Mouse (Mus musculus) midbrain, embryonic 12.5 days (tissue): Measurements from ENCODE around the gene Tcf12. TPM values are rescaled to one million over a fixed set of nuclear protein-coding genes. Genes with fewer than 3 reads are reported as not detected.

Source experiments
- ATAC-seq: fragments of 200-750 bp; cut with Nextera tagmentation; 2 replicates; pipeline ENCODE4 v1.8.0; 2017; ENCODE audit warnings: low read depth, moderate TSS enrichment, moderate library complexity; ENCODE audit not compliant: low FRiP score
- H3K27ac ChIP-seq: fragments of 300-500 bp; sonication (generic); replicated peaks from 2 replicates; pipeline ENCODE4 v1.5.1; 2016; ENCODE audit warnings: mild to moderate bottlenecking
- H3K27me3 ChIP-seq: fragments of 300-500 bp; sonication (generic); 2 replicates; pipeline ENCODE4 v1.6.1; 2016; ENCODE audit warnings: mild to moderate bottlenecking
- H3K36me3 ChIP-seq: fragments of 300-500 bp; sonication (generic); 2 replicates; pipeline ENCODE4 v1.6.1; 2016
- H3K4me1 ChIP-seq: fragments of 300-500 bp; sonication (generic); 2 replicates; pipeline ENCODE4 v1.6.1; 2016
- H3K4me2 ChIP-seq: fragments of 300-500 bp; sonication (generic); replicated peaks from 2 replicates; pipeline ENCODE4 v1.6.1; 2016; ENCODE audit warnings: mild to moderate bottlenecking, moderate library complexity
- H3K4me3 ChIP-seq: fragments of 300-500 bp; sonication (generic); 2 replicates; pipeline ENCODE4 v1.5.1; 2016; ENCODE audit warnings: mild to moderate bottlenecking
- H3K9ac ChIP-seq: fragments of 300-500 bp; sonication (generic); replicated peaks from 2 replicates; pipeline ENCODE4 v1.6.1; 2016; ENCODE audit warnings: mild to moderate bottlenecking, moderate library complexity
- H3K9me3 ChIP-seq: fragments of 300-500 bp; sonication (generic); 2 replicates; pipeline ENCODE4 v1.6.1; 2016; ENCODE audit warnings: mild to moderate bottlenecking
- WGBS: fragments of 180-500 bp; shearing (Covaris S2); methylation state at CpG from one replicate; pipeline ENCODE4 v1.1.7; 2016; 5-methylcytosine and 5-hydroxymethylcytosine counted together
- polyA plus RNA-seq: library from polyadenylated mRNA; unstranded; fragments of >200 nt; fragmentation: Nextera tagmentation; extraction: Ambion mirVana; gene quantifications from 2 replicates; pipeline ENCODE4 v1.2.1, GENCODE M21; 2016

Gene Tcf12
- polyA plus RNA-seq, 1 experiment from 2014 or later = 227 TPM

- Histone ChIP-seq H3K27ac (no peak overlapping the region), H3K4me2 (no peak overlapping the region), H3K9me3 (no peaks in the 10 kb centered on the region), H3K36me3 (no peaks in the 10 kb centered on the region), H3K27me3 (no peaks in the 10 kb centered on the region), H3K4me3 (no peak overlapping the region), H3K4me1 (peaks cover 27% of the 10 kb centered on the region), H3K9ac (no peak overlapping the region)
- WGBS = 59% methylated on average over 4 of the region's 4 CpGs
- ATAC-seq = no peak
These were observed 136.5 kb downstream of the Tcf12 start for GRCm38 (mm10) chr9:71975141-71975540.

- peak; percentile 32; the same call in 1 of the 2 replicates for ATAC-seq
These were observed 137.1 kb downstream of the Tcf12 start for GRCm38 (mm10) chr9:71974541-71974959.

DNA sequence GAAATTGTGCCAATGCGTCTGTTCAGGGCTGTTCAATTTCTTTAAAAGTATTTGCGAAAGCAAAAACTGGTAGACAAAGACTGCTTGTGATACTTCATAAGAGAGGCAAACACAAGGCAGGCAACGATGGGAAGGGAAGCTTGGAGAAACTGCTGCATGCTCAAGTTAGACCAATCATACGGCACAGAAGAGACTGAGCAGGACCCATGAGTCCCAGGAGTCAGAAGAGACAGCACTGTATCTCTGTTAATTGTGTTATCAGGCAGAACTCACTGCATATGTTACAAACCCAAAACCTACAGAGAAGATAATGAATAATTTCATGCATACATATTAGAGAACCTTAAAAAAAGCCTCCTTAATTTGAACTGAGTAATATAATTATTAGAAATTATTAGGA lies 147.6 kb downstream of the Tcf12 start:
- no peak overlapping the region for H3K4me3 ChIP-seq
- H3K27me3 ChIP-seq = no peaks in the 10 kb centered on the region
- ATAC-seq = no peak
- H3K4me1 ChIP-seq = peaks cover 3% of the 10 kb centered on the region; the same call in 1 of the 2 replicates
- H3K4me2 ChIP-seq = no peak overlapping the region
- 92% methylated on average over 4 of the region's 4 CpGs for WGBS
- H3K36me3 ChIP-seq = no peaks in the 10 kb centered on the region
- no peaks in the 10 kb centered on the region for H3K9me3 ChIP-seq
- H3K9ac ChIP-seq = no peak overlapping the region
- H3K27ac ChIP-seq = no peak overlapping the region

More at GRCm38 (mm10) chr9:71974541-71974959, 137.1 kb downstream of the Tcf12 start:
- Histone ChIP-seq H3K27ac (peak overlapping the region; percentile 49; the same call in 1 of the 2 replicates), H3K9me3 (no peaks in the 10 kb centered on the region), H3K4me2 (no peak overlapping the region), H3K36me3 (no peaks in the 10 kb centered on the region), H3K4me1 (peaks cover 27% of the 10 kb centered on the region), H3K9ac (no peak overlapping the region), H3K4me3 (no peak overlapping the region), H3K27me3 (no peaks in the 10 kb centered on the region)
- WGBS = 25% methylated on average over 2 of the region's 2 CpGs

DNA sequence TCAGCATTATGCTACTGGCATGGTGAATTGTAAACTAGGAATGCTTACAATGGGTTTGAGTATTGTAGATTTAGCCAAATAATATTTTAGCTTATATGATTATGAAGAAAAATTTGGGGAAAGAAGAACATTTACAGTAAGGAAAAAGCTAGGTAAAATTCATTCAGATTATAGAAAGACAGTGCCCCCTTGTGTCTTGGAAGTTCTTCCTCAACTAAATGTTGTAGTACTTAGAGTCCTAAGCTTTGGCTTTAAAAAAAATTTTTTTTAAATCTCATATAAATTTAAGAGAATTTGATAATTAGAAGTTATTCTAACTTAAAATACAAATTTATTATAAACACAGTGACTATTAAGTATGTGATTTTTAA lies 151.7 kb downstream of the Tcf12 start:
- ATAC-seq = no peak
- no peaks in the 10 kb centered on the region for H3K27me3 ChIP-seq
- 0 out of 2 replicates have a peak overlapping the region, but pooled peaks have one; percentile 4 for H3K27ac ChIP-seq
- H3K4me1 ChIP-seq = peaks cover 3% of the 10 kb centered on the region; the same call in 1 of the 2 replicates
- H3K4me3 ChIP-seq = no peak overlapping the region
- H3K4me2 ChIP-seq = no peak overlapping the region
- H3K36me3 ChIP-seq = no peaks in the 10 kb centered on the region
- no peaks in the 10 kb centered on the region for H3K9me3 ChIP-seq
- no peak overlapping the region for H3K9ac ChIP-seq

GRCm38 (mm10) chr9:71959259-71960025 lies 152.2 kb downstream of the Tcf12 start:
- whole genome bisulfite sequencing = 60% methylated on average over 11 of the region's 11 CpGs
- peak; percentile 74; the same call in 1 of the 2 replicates for ATAC-seq
- no peak overlapping the region for H3K4me2 ChIP-seq
- no peaks in the 10 kb centered on the region for H3K27me3 ChIP-seq
- no peaks in the 10 kb centered on the region for H3K9me3 ChIP-seq
- peaks cover 3% of the 10 kb centered on the region; the same call in 1 of the 2 replicates for H3K4me1 ChIP-seq
- no peak overlapping the region for H3K9ac ChIP-seq
- H3K4me3 ChIP-seq = no peak overlapping the region
- no peaks in the 10 kb centered on the region for H3K36me3 ChIP-seq
- H3K27ac ChIP-seq = 0 out of 2 replicates have a peak overlapping the region, but pooled peaks have one; percentile 4

DNA sequence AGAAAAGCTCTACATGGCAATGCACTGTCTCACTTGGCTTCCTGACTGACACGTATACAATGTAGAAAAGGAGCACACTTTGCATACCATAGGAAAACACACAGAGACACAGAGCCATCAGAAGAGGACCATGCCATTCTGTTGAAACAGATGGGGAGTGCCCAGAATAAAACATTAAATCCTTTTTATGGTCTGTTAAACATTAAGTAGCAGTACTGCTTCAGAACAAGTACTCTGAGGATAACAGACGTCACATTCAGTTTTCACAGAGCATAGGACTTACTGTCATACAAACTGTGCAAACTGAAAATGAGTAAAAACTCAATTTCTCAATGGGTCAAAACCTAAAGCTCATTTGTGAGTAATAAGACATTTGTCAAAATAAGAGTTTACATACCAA lies 158.5 kb downstream of the Tcf12 start:
- 80% methylated on average over 2 of the region's 2 CpGs for WGBS

GRCm38 (mm10) chr9:71952621-71953076 lies 159.0 kb downstream of the Tcf12 start:
- Histone ChIP-seq H3K4me3 (no peak overlapping the region), H3K9ac (no peak overlapping the region), H3K36me3 (no peaks in the 10 kb centered on the region), H3K4me1 (peaks cover 13% of the 10 kb centered on the region; the same call in 1 of the 2 replicates), H3K9me3 (no peaks in the 10 kb centered on the region), H3K27ac (no peak overlapping the region), H3K4me2 (no peak overlapping the region), H3K27me3 (no peaks in the 10 kb centered on the region)
- WGBS = 94% methylated on average over 1 of the region's 1 CpGs
- no peak for ATAC-seq

More for the DNA sequence above, 158.5 kb downstream of the Tcf12 start:
- ATAC-seq = no peak
- Histone ChIP-seq H3K4me2 (no peak overlapping the region), H3K36me3 (no peaks in the 10 kb centered on the region), H3K9me3 (no peaks in the 10 kb centered on the region), H3K27ac (no peak overlapping the region), H3K4me3 (no peak overlapping the region), H3K4me1 (peaks cover 13% of the 10 kb centered on the region; the same call in 1 of the 2 replicates), H3K27me3 (no peaks in the 10 kb centered on the region), H3K9ac (no peak overlapping the region)

GRCm38 (mm10) chr9:71951926-71952325 lies 159.7 kb downstream of the Tcf12 start:
- ATAC-seq = no peak
- Histone ChIP-seq H3K9ac (no peak overlapping the region), H3K27ac (no peak overlapping the region), H3K4me1 (peaks cover 13% of the 10 kb centered on the region; the same call in 1 of the 2 replicates), H3K9me3 (no peaks in the 10 kb centered on the region), H3K4me3 (no peak overlapping the region), H3K36me3 (no peaks in the 10 kb centered on the region), H3K27me3 (no peaks in the 10 kb centered on the region), H3K4me2 (no peak overlapping the region)
- WGBS = 88% methylated on average over 2 of the region's 2 CpGs

- Histone ChIP-seq H3K4me3 (no peak overlapping the region), H3K27ac (no peak overlapping the region), H3K9ac (no peak overlapping the region), H3K4me1 (peaks cover 13% of the 10 kb centered on the region; the same call in 1 of the 2 replicates), H3K9me3 (no peaks in the 10 kb centered on the region), H3K4me2 (no peak overlapping the region), H3K27me3 (no peaks in the 10 kb centered on the region), H3K36me3 (no peaks in the 10 kb centered on the region)
- WGBS = 89% methylated on average over 4 of the region's 4 CpGs
- ATAC-seq = no peak
These were observed 160.3 kb downstream of the Tcf12 start for GRCm38 (mm10) chr9:71951341-71951740.

- H3K4me2 ChIP-seq = no peak overlapping the region
- H3K9me3 ChIP-seq = no peaks in the 10 kb centered on the region
- no peak overlapping the region for H3K9ac ChIP-seq
- no peak overlapping the region for H3K27ac ChIP-seq
- H3K36me3 ChIP-seq = no peaks in the 10 kb centered on the region
- no peak for ATAC-seq
- H3K27me3 ChIP-seq = no peaks in the 10 kb centered on the region
- WGBS = 87% methylated on average over 4 of the region's 4 CpGs
- H3K4me3 ChIP-seq = no peak overlapping the region
- peaks cover 7% of the 10 kb centered on the region for H3K4me1 ChIP-seq
These were observed 166.9 kb downstream of the Tcf12 start for GRCm38 (mm10) chr9:71944801-71945200.

GRCm38 (mm10) chr9:71942424-71942823 lies 169.2 kb downstream of the Tcf12 start:
- Histone ChIP-seq H3K4me3 (no peak overlapping the region), H3K9me3 (no peaks in the 10 kb centered on the region), H3K27ac (no peak overlapping the region), H3K36me3 (no peaks in the 10 kb centered on the region), H3K4me1 (peaks cover 7% of the 10 kb centered on the region), H3K9ac (no peak overlapping the region), H3K4me2 (no peak overlapping the region), H3K27me3 (no peaks in the 10 kb centered on the region)
- ATAC-seq = no peak

GRCm38 (mm10) chr9:71940016-71940415 lies 171.7 kb downstream of the Tcf12 start:
- H3K27me3 ChIP-seq = no peaks in the 10 kb centered on the region
- no peak for ATAC-seq
- H3K4me1 ChIP-seq = peaks cover 7% of the 10 kb centered on the region
- H3K9me3 ChIP-seq = no peaks in the 10 kb centered on the region
- H3K4me2 ChIP-seq = no peak overlapping the region
- no peak overlapping the region for H3K9ac ChIP-seq
- no peaks in the 10 kb centered on the region for H3K36me3 ChIP-seq
- no peak overlapping the region for H3K4me3 ChIP-seq
- no peak overlapping the region for H3K27ac ChIP-seq
